Mouse (Mus musculus) neural tube, embryonic 15.5 days (tissue): Measurements from ENCODE around the gene Magi3. TPM values are rescaled to one million over a fixed set of nuclear protein-coding genes. Genes with fewer than 3 reads are reported as not detected.

Experiments
- ATAC-seq: fragments of 200-750 bp; cut with Nextera tagmentation; 2 replicates; pipeline ENCODE4 v1.8.0; 2017; ENCODE audit warnings: mild to moderate bottlenecking, moderate TSS enrichment, moderate library complexity; ENCODE audit not compliant: low FRiP score
- H3K27ac ChIP-seq: fragments of 300-500 bp; sonication (generic); replicated peaks from 2 replicates; pipeline ENCODE4 v1.5.1; 2015; ENCODE audit warnings: mild to moderate bottlenecking, inconsistent platforms
- H3K27me3 ChIP-seq: fragments of 300-500 bp; sonication (generic); replicated peaks from 2 replicates; pipeline ENCODE4 v1.6.1; 2015; ENCODE audit warnings: inconsistent platforms
- H3K36me3 ChIP-seq: fragments of 300-500 bp; sonication (generic); 2 replicates; pipeline ENCODE4 v1.6.1; 2015; ENCODE audit warnings: inconsistent platforms
- H3K4me1 ChIP-seq: fragments of 300-500 bp; sonication (generic); 2 replicates; pipeline ENCODE4 v1.6.1; 2015; ENCODE audit warnings: inconsistent platforms
- H3K4me2 ChIP-seq: fragments of 300-500 bp; sonication (generic); 2 replicates; pipeline ENCODE4 v1.6.1; 2015; ENCODE audit warnings: inconsistent platforms, mild to moderate bottlenecking, moderate library complexity
- H3K4me3 ChIP-seq: fragments of 300-500 bp; sonication (generic); replicated peaks from 2 replicates; pipeline ENCODE4 v1.5.1; 2015; ENCODE audit warnings: mild to moderate bottlenecking, inconsistent platforms
- H3K9ac ChIP-seq: fragments of 300-500 bp; sonication (generic); replicated peaks from 2 replicates; pipeline ENCODE4 v1.6.1; 2015; ENCODE audit warnings: mild to moderate bottlenecking, inconsistent platforms
- H3K9me3 ChIP-seq: fragments of 300-500 bp; sonication (generic); replicated peaks from 2 replicates; pipeline ENCODE4 v1.6.1; 2016; ENCODE audit warnings: inconsistent platforms
- whole genome bisulfite sequencing: fragments of 180-500 bp; shearing (Covaris S2); methylation state at CpG from one replicate; pipeline ENCODE4 v1.1.7; 2015; ENCODE audit warnings: mixed read lengths; 5-methylcytosine and 5-hydroxymethylcytosine counted together
- polyA plus RNA-seq: library from polyadenylated mRNA; unstranded; fragments of >200 nt; fragmentation: Nextera tagmentation; extraction: Ambion mirVana; gene quantifications from 2 replicates; pipeline ENCODE4 v1.2.1, GENCODE M21; 2015

Magi3 gene
- polyA plus RNA-seq, 1 experiment from 2014 or later = 6.7 TPM

DNA sequence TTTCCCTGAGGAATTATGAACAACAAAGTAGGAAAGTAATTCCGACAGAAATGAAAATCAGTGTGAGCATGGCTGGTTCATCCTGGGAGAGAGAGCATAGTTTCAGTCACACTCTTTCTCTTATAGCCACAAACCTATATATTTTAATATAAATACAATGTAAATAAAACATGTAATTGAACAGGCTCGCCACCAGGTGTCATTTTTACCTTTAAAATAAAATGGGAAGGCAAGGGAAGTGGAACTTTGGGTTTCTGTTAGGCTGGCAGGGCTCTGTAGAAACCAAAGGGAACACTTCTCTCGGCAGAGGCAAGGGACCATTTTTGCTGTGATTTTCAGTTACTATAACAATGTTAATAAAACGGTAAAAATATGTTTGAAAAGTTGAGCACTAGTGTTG lies 200.7 kb downstream of the Magi3 start:
- H3K4me1 ChIP-seq = no peaks in the 10 kb centered on the region
- no peaks in the 10 kb centered on the region for H3K9me3 ChIP-seq
- H3K4me3 ChIP-seq = no peak overlapping the region
- H3K27me3 ChIP-seq = no peaks in the 10 kb centered on the region
- H3K9ac ChIP-seq = no peak overlapping the region
- no peak overlapping the region for H3K27ac ChIP-seq
- no peak overlapping the region for H3K4me2 ChIP-seq
- no peak for ATAC-seq
- WGBS = 64% methylated on average over 4 of the region's 4 CpGs
- peaks cover 53% of the 10 kb centered on the region for H3K36me3 ChIP-seq

DNA sequence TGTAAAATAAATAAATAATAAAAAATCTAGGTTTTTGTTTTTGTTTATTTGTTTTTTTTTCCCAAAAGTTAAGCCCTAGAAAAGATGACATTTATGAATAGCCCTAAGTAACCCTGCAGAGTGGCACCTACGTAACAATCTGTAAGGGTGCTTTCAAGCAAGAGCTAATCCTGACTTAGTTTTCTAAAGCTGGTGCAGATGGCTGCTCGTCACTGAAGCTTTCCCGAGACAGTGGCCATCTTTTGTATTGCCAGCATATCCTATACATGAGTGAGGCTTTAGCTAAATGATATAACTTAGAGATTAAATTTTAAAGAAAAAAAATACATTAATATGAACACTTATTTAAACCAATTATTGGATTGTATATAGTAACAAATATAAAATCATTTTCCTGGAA lies 202.2 kb downstream of the Magi3 start:
- 68% methylated on average over 3 of the region's 3 CpGs for WGBS
- no peak overlapping the region for H3K4me3 ChIP-seq
- no peaks in the 10 kb centered on the region for H3K9me3 ChIP-seq
- no peak for ATAC-seq
- no peak overlapping the region for H3K27ac ChIP-seq
- no peaks in the 10 kb centered on the region for H3K27me3 ChIP-seq
- H3K4me1 ChIP-seq = no peaks in the 10 kb centered on the region
- H3K4me2 ChIP-seq = no peak overlapping the region
- no peak overlapping the region for H3K9ac ChIP-seq
- peaks cover 53% of the 10 kb centered on the region for H3K36me3 ChIP-seq

DNA sequence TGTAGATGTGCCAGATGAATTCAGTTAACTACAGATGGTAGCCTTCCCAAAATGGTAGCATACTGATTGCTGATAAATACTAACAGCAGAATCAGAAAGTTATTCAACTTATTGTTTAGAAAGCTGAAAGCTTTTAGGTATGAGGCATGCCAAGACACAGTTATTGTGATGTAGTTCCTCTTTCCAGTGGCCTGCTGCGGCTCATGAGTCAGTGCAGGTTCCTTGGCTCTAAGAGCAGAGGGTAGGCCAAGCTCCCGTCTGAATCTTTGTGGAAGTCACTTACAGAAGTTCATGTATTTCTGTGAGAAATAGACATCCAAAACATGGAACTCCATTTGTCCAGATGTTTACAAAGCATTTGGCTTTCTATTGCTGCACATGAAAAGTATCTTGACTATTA lies 208.2 kb downstream of the Magi3 start:
- Histone ChIP-seq H3K9ac (no peak overlapping the region), H3K4me3 (no peak overlapping the region), H3K4me1 (no peaks in the 10 kb centered on the region), H3K36me3 (peaks cover 33% of the 10 kb centered on the region), H3K27me3 (no peaks in the 10 kb centered on the region), H3K9me3 (no peaks in the 10 kb centered on the region), H3K4me2 (no peak overlapping the region), H3K27ac (no peak overlapping the region)
- no peak for ATAC-seq
- WGBS = 91% methylated on average over 2 of the region's 2 CpGs

DNA sequence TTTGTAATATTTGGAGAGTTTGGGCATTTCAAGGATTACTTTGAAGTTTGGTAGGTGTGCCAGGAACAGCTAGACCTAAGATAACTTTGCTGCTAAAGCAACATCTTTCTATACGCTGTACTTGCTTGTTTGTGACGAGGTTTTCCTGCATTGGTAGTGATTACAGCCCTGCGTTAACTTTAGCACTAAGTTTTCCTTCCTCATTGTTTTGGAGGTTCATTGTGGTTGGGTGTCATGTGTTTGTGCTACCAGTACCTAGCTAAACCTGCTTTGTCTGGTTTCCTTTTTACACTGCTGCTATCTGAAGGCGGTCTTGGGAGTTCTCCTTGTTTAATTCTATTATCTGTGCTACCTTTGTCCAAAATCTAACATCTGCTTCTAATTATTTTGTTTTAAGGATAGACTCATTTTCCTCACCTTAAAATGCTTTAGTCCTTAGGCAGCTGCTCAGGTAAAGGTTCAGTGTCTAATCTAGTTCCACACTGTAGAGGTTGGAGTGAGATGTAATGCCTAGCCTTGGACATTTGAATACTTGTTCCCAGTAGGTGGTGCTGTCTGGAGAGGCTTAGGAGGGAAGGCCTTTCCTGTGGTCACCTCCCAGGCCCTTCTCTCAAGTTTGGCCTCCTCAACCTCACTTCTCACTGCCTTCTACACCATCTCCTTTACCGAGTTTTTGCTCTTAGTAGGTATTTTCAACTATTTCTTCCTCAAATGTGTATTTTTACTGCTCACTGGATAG lies 210.1 kb downstream of the Magi3 start:
- H3K4me3 ChIP-seq = no peak overlapping the region
- 93% methylated on average over 5 of the region's 5 CpGs for WGBS
- no peak overlapping the region for H3K27ac ChIP-seq
- no peaks in the 10 kb centered on the region for H3K27me3 ChIP-seq
- H3K36me3 ChIP-seq = peaks cover 30% of the 10 kb centered on the region
- no peak overlapping the region for H3K4me2 ChIP-seq
- H3K9ac ChIP-seq = no peak overlapping the region
- H3K9me3 ChIP-seq = no peaks in the 10 kb centered on the region
- no peak for ATAC-seq
- no peaks in the 10 kb centered on the region for H3K4me1 ChIP-seq

DNA sequence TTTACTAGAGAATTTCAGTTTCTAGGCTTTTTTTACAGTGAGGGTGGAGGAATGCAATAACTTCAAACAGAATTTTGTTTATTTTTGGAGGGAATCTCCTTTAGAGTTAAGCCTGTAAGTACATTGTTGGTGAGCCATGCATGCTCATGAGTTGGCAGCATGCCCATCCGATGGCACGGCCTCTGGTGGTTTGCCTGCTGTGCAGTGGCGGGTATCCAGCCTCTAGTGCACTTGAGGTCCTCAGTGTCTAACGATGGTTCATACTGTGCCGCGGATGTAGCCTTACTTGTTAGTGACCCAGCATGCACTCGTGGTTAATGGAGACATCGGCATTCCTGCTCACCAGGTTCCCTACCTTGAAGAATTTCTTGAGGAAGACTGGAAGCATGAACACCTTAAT lies 212.7 kb downstream of the Magi3 start:
- Histone ChIP-seq H3K4me1 (no peaks in the 10 kb centered on the region), H3K36me3 (peaks cover 35% of the 10 kb centered on the region), H3K9me3 (no peaks in the 10 kb centered on the region), H3K27me3 (no peaks in the 10 kb centered on the region), H3K27ac (no peak overlapping the region), H3K4me3 (no peak overlapping the region), H3K9ac (no peak overlapping the region), H3K4me2 (no peak overlapping the region)
- WGBS = 47% methylated on average over 8 of the region's 8 CpGs
- ATAC-seq = no peak

DNA sequence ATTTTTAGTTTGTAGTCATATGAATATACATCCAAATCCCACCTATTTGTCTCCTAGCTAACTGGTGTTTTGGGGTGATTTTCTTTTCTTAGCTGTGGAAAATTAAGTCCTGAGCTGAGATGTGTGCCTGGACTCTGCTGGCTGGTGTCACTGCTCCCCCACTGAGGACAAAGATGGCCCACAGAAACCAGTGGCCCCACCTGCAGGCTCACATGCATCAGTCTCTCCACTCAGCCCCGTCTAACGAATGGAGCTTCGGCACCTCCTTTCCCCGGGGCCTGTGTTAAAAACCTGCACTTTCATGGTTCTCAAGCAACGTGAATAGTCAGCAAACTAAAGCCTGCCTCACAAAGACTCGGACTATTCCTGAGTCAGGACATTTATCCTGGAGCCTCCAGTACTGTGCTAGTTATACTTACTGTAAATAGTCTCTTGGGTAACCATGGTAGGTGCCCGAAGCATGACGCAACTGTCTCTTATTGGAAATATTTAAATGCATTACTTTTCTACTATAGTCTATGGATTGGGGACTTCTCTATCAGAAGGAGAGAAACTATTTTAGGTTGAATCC lies 213.2 kb downstream of the Magi3 start:
- no peaks in the 10 kb centered on the region for H3K27me3 ChIP-seq
- no peaks in the 10 kb centered on the region for H3K4me1 ChIP-seq
- no peak overlapping the region for H3K4me3 ChIP-seq
- 58% methylated on average over 8 of the region's 8 CpGs for WGBS
- H3K4me2 ChIP-seq = no peak overlapping the region
- no peak overlapping the region for H3K9ac ChIP-seq
- no peak overlapping the region for H3K27ac ChIP-seq
- H3K9me3 ChIP-seq = no peaks in the 10 kb centered on the region
- H3K36me3 ChIP-seq = peaks cover 32% of the 10 kb centered on the region
- no peak for ATAC-seq

DNA sequence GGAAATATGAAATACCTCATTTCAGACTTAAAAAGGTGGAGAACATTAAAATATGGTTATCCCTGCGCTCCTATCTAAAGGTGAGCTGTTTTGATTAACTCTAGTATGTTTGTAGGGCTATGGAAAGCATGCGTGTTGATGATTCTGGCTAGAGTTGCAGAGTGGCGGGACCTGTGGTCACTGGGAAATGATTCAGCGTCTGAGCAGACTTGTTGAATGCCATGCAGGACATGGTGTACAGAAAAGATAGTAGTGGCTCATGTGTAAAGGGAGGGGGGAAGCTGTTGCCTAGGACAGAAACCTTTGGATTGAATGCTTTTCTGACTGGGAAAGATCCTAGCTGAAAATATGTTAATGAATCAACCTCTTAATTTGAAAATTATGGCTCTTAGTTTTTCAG lies 221.4 kb downstream of the Magi3 start:
- H3K27ac ChIP-seq = no peak overlapping the region
- no peak for ATAC-seq
- H3K4me1 ChIP-seq = no peaks in the 10 kb centered on the region
- H3K36me3 ChIP-seq = peaks cover 38% of the 10 kb centered on the region
- H3K9me3 ChIP-seq = no peaks in the 10 kb centered on the region
- 94% methylated on average over 4 of the region's 4 CpGs for WGBS
- H3K9ac ChIP-seq = no peak overlapping the region
- no peak overlapping the region for H3K4me2 ChIP-seq
- no peak overlapping the region for H3K4me3 ChIP-seq
- no peaks in the 10 kb centered on the region for H3K27me3 ChIP-seq

DNA sequence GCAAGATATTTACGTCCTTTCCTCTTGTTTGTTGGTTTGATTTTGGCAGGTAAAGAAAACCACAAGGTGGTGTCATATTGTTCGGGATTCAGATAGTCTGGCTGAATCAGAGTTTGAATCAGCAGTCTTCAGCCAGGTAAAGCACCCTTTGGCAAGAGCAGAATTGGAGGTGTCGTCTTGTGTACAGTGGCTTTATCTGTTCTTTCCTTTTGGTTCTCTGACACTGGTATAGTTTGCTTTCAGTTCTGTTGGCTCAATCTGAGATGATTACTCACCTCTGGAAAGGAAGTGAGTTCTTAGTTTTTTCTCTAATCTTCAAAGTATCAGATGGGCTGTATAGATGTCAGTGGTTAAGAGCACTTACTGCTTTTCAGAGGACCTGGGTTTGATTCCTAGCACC lies 228.9 kb downstream of the Magi3 start:
- ATAC-seq = no peak
- H3K27me3 ChIP-seq = no peaks in the 10 kb centered on the region
- H3K27ac ChIP-seq = no peak overlapping the region
- no peak overlapping the region for H3K9ac ChIP-seq
- H3K4me2 ChIP-seq = no peak overlapping the region
- H3K36me3 ChIP-seq = peaks cover 55% of the 10 kb centered on the region
- H3K4me3 ChIP-seq = no peak overlapping the region
- 95% methylated on average over 3 of the region's 3 CpGs for WGBS
- no peaks in the 10 kb centered on the region for H3K9me3 ChIP-seq
- no peaks in the 10 kb centered on the region for H3K4me1 ChIP-seq

DNA sequence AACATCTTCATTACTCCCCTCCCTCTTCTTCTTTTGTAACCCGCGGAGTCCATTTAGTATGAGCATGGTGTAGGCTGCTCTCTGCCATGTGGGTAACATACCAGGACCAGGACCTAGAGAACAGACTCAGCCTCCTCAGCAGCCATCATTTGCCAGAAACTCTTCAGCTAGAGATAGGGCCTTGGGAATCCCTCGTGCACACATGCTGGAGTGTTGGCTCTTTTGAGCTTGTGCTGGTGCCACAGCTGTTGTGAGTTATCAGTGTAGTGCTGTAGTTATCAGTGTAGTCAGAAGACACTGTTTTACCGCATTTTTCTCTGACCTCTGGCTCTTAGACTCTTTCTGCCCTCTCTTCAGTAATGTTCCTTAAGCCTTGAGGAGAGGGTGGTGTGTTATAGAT lies 230.8 kb downstream of the Magi3 start:
- no peak overlapping the region for H3K9ac ChIP-seq
- no peak overlapping the region for H3K27ac ChIP-seq
- H3K4me1 ChIP-seq = no peaks in the 10 kb centered on the region
- no peak overlapping the region for H3K4me3 ChIP-seq
- peaks cover 61% of the 10 kb centered on the region for H3K36me3 ChIP-seq
- 98% methylated on average over 4 of the region's 4 CpGs for WGBS
- H3K9me3 ChIP-seq = no peaks in the 10 kb centered on the region
- H3K4me2 ChIP-seq = no peak overlapping the region
- no peak for ATAC-seq
- no peaks in the 10 kb centered on the region for H3K27me3 ChIP-seq

DNA sequence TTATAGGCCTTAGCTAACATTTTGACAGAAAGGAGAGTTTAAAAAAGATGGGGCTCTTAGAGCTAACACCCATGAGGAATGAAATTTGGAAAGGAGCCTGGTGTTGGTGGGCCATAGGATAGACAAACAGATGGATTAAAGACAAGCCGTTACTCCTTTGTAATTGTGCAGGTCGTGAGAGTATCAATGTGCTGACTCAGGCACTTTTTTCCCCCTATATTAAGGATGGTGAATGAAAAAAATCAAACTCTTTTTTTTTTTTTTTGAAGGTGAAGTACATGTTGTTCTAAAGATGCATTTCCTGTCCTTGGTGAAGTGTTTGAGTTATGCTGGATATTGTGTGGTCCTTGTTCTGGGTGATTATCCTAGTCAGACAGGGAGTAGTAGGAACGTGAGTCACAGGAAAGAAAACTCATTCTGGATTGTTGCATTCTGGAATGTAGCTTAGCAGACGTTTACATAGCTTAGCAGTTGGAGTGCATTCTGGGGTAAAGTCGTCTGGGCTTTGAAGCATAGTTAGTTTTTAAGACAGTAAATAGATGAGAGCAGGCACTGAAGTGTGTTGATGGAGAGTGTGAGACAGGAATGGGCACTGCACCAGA lies 232.2 kb downstream of the Magi3 start:
- no peak for ATAC-seq
- Histone ChIP-seq H3K9me3 (no peaks in the 10 kb centered on the region), H3K4me1 (no peaks in the 10 kb centered on the region), H3K9ac (no peak overlapping the region), H3K36me3 (peaks cover 67% of the 10 kb centered on the region), H3K27me3 (no peaks in the 10 kb centered on the region), H3K4me2 (no peak overlapping the region), H3K27ac (no peak overlapping the region), H3K4me3 (no peak overlapping the region)
- WGBS = 68% methylated on average over 5 of the region's 5 CpGs

DNA sequence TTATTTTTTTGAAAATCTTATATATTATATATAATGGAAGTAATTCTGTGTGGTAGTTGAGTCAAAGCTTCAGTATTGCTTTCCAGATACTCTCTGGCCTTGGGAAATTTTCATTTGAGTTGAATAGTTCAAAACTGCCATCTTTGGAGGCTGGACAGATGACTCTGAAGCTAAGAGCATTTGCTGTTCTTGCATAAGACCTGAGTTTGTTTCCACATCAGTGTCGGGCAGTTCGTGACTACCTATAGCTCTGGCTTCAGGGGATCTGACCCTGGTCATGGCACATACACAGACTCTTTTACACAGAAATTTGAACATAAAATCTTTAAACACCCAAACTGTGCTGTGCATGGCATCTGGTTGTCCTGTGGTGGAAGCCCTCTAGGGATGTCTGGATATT lies 235.0 kb downstream of the Magi3 start:
- H3K9me3 ChIP-seq = no peaks in the 10 kb centered on the region
- peaks cover 60% of the 10 kb centered on the region for H3K36me3 ChIP-seq
- H3K9ac ChIP-seq = no peak overlapping the region
- WGBS = 95% methylated on average over 2 of the region's 2 CpGs
- H3K27me3 ChIP-seq = no peaks in the 10 kb centered on the region
- H3K4me2 ChIP-seq = no peak overlapping the region
- no peak overlapping the region for H3K4me3 ChIP-seq
- ATAC-seq = no peak
- no peaks in the 10 kb centered on the region for H3K4me1 ChIP-seq
- no peak overlapping the region for H3K27ac ChIP-seq

DNA sequence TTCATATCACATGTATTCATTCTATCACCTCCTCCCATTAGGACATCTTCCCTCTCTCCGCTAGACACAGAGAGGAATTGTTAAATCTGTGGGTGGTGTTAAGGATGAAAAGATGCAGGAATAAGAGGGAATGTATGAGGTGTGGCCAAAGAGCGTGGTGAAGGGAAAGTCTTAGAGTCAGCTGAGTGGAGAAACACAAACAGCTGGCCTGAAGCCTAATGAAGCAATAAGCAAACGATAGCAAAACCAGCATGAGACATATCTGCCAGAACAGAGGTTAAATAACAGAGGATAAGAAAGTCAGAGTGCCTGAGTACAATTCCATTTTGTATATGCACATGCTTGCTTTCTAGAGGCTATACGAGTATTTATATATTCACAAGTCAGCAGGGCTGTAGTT lies 235.6 kb downstream of the Magi3 start:
- Histone ChIP-seq H3K4me2 (no peak overlapping the region), H3K36me3 (peaks cover 55% of the 10 kb centered on the region), H3K9me3 (no peaks in the 10 kb centered on the region), H3K4me3 (no peak overlapping the region), H3K9ac (no peak overlapping the region), H3K27ac (no peak overlapping the region), H3K4me1 (no peaks in the 10 kb centered on the region), H3K27me3 (no peaks in the 10 kb centered on the region)
- no peak for ATAC-seq
- WGBS = 83% methylated on average over 4 of the region's 4 CpGs
